Mouse (Mus musculus) intestine, postnatal 0 days (tissue): ENCODE results near the gene Olfr1393. TPM values are rescaled to one million over a fixed set of nuclear protein-coding genes. Genes with fewer than 3 reads are reported as not detected.

Experiments
- ATAC-seq: fragments of 200-750 bp; cut with Nextera tagmentation; 2 replicates; pipeline ENCODE4 v1.8.0; 2017; ENCODE audit warnings: mild to moderate bottlenecking, moderate TSS enrichment, moderate library complexity
- H3K27ac ChIP-seq: fragments of 300-500 bp; sonication (generic); 2 replicates; pipeline ENCODE4 v1.5.1; 2014; ENCODE audit warnings: mild to moderate bottlenecking, low read depth, low read length, moderate library complexity
- H3K27me3 ChIP-seq: fragments of 300-500 bp; sonication (generic); replicated peaks from 2 replicates; pipeline ENCODE4 v1.6.1; 2014; ENCODE audit warnings: low read length, mixed read lengths; ENCODE audit not compliant: control insufficient read depth, insufficient read depth
- H3K36me3 ChIP-seq: fragments of 300-500 bp; sonication (generic); 2 replicates; pipeline ENCODE4 v1.6.1; 2014; ENCODE audit warnings: mild to moderate bottlenecking, moderate library complexity; ENCODE audit not compliant: control insufficient read depth, insufficient read depth
- H3K4me1 ChIP-seq: fragments of 300-500 bp; sonication (generic); replicated peaks from 2 replicates; pipeline ENCODE4 v1.6.1; 2014; ENCODE audit warnings: antibody characterized with exemption, low read length, mixed read lengths; ENCODE audit not compliant: control insufficient read depth, insufficient read depth
- H3K4me2 ChIP-seq: fragments of 300-500 bp; sonication (generic); replicated peaks from 2 replicates; pipeline ENCODE4 v1.6.1; 2014; ENCODE audit warnings: low read depth, mild to moderate bottlenecking, moderate library complexity
- H3K4me3 ChIP-seq: fragments of 300-500 bp; sonication (generic); 2 replicates; pipeline ENCODE4 v1.5.1; 2014; ENCODE audit warnings: low read depth, low read length
- H3K9ac ChIP-seq: fragments of 300-500 bp; sonication (generic); 2 replicates; pipeline ENCODE4 v1.6.1; 2014; ENCODE audit warnings: mild to moderate bottlenecking, low read depth, low read length
- H3K9me3 ChIP-seq: fragments of 300-500 bp; sonication (generic); 2 replicates; pipeline ENCODE4 v1.6.1; 2016; ENCODE audit warnings: mixed run types; ENCODE audit not compliant: control insufficient read depth
- CTCF ChIP-seq: sonication (generic); IDR thresholded peaks from 2 replicates; pipeline ENCODE4 v1.5.1; 2016; ENCODE audit warnings: low read depth, mild to moderate bottlenecking, control low read depth, antibody characterized with exemption, moderate library complexity
- WGBS: fragments of 180-500 bp; shearing (Covaris S2); extraction: QIAGEN DNeasy Blood & Tissue Kit; methylation state at CpG from one replicate; pipeline ENCODE4 v1.1.7; 2014; 5-methylcytosine and 5-hydroxymethylcytosine counted together
- polyA plus RNA-seq: library from polyadenylated mRNA; unstranded; fragments of >200 nt; fragmentation: Nextera tagmentation; extraction: Ambion mirVana; gene quantifications from 2 replicates; pipeline ENCODE4 v1.2.1, GENCODE M21; 2015

The Olfr1393 gene
- polyA plus RNA-seq, 1 experiment from 2014 or later, result not detected

- no peak for TF ChIP-seq CTCF
- Histone ChIP-seq H3K9ac (peak overlapping the region; percentile 81), H3K27me3 (no peaks in the 10 kb centered on the region), H3K9me3 (no peaks in the 10 kb centered on the region), H3K4me2 (peak overlapping the region; percentile 89), H3K4me1 (peaks cover 37% of the 10 kb centered on the region), H3K4me3 (peak overlapping the region; percentile 68), H3K36me3 (peaks cover 16% of the 10 kb centered on the region; the same call in 1 of the 2 replicates), H3K27ac (peak overlapping the region; percentile 93)
- 11% methylated on average over 10 of the region's 10 CpGs for WGBS
- ATAC-seq, result no peak
These were observed 28.2 kb upstream of the Olfr1393 start for GRCm38 (mm10) chr11:49249811-49250421.

GRCm38 (mm10) chr11:49250422-49251379 lies 27.4 kb upstream of the Olfr1393 start:
- ATAC-seq, result peak; percentile 88
- TF ChIP-seq CTCF, result peak; percentile 65
- H3K4me2 ChIP-seq, result peak overlapping the region; percentile 89
- peaks cover 31% of the 10 kb centered on the region for H3K4me1 ChIP-seq
- peaks cover 23% of the 10 kb centered on the region; the same call in 1 of the 2 replicates for H3K36me3 ChIP-seq
- H3K9ac ChIP-seq, result peak overlapping the region; percentile 81
- WGBS, result 2% methylated on average over 45 of the region's 45 CpGs
- peak overlapping the region; percentile 68 for H3K4me3 ChIP-seq
- H3K27me3 ChIP-seq, result no peaks in the 10 kb centered on the region
- peak overlapping the region; percentile 93 for H3K27ac ChIP-seq
- no peaks in the 10 kb centered on the region for H3K9me3 ChIP-seq

GRCm38 (mm10) chr11:49251380-49251761 lies 26.7 kb upstream of the Olfr1393 start:
- Histone ChIP-seq H3K27ac (no peak overlapping the region), H3K4me1 (peaks cover 29% of the 10 kb centered on the region), H3K27me3 (no peaks in the 10 kb centered on the region), H3K9me3 (no peaks in the 10 kb centered on the region), H3K4me3 (peak overlapping the region; percentile 68), H3K4me2 (peak overlapping the region; percentile 89), H3K9ac (0 out of 2 replicates have a peak overlapping the region, but pooled peaks have one; percentile 81), H3K36me3 (peaks cover 24% of the 10 kb centered on the region; the same call in 1 of the 2 replicates)
- no peak for TF ChIP-seq CTCF
- no peak for ATAC-seq
- WGBS, result 42% methylated on average over 7 of the region's 7 CpGs

GRCm38 (mm10) chr11:49252048-49252447 lies 26.1 kb upstream of the Olfr1393 start:
- Histone ChIP-seq H3K27ac (no peak overlapping the region), H3K4me1 (peaks cover 32% of the 10 kb centered on the region), H3K9ac (no peak overlapping the region), H3K4me3 (no peak overlapping the region), H3K27me3 (no peaks in the 10 kb centered on the region), H3K4me2 (peak overlapping the region; percentile 89), H3K9me3 (no peaks in the 10 kb centered on the region), H3K36me3 (peaks cover 28% of the 10 kb centered on the region)
- no peak for TF ChIP-seq CTCF
- WGBS, result 85% methylated on average over 5 of the region's 5 CpGs
- no peak for ATAC-seq

- Histone ChIP-seq H3K4me2 (no peak overlapping the region), H3K36me3 (peaks cover 28% of the 10 kb centered on the region), H3K4me1 (peaks cover 28% of the 10 kb centered on the region), H3K27me3 (no peaks in the 10 kb centered on the region), H3K9ac (no peak overlapping the region), H3K4me3 (no peak overlapping the region), H3K27ac (no peak overlapping the region), H3K9me3 (no peaks in the 10 kb centered on the region)
- ATAC-seq, result no peak
- 74% methylated on average over 6 of the region's 6 CpGs for WGBS
- TF ChIP-seq CTCF, result no peak
These were observed 25.1 kb upstream of the Olfr1393 start for GRCm38 (mm10) chr11:49253035-49253434.

GRCm38 (mm10) chr11:49259296-49259695 lies 18.8 kb upstream of the Olfr1393 start:
- Histone ChIP-seq H3K27ac (no peak overlapping the region), H3K36me3 (peaks cover 54% of the 10 kb centered on the region), H3K9ac (no peak overlapping the region), H3K27me3 (no peaks in the 10 kb centered on the region), H3K4me2 (no peak overlapping the region), H3K9me3 (no peaks in the 10 kb centered on the region), H3K4me3 (no peak overlapping the region), H3K4me1 (peaks cover 9% of the 10 kb centered on the region; the same call in 1 of the 2 replicates)
- no peak for ATAC-seq
- no peak for TF ChIP-seq CTCF
- 45% methylated on average over 2 of the region's 2 CpGs for WGBS
